Mouse (Mus musculus) ES-E14 (cell line): ENCODE measurements around the gene Tnfsf9.

ENCODE experiments used
- CHD2 ChIP-seq: IDR thresholded peaks from 2 replicates; pipeline ENCODE4 v1.6.1; 2014; ENCODE audit warnings: mild to moderate bottlenecking, low read depth, low read length, inconsistent platforms
- MAFK ChIP-seq: IDR thresholded peaks from 2 replicates; pipeline ENCODE4 v1.6.1; 2014; ENCODE audit warnings: mild to moderate bottlenecking, low read depth, low read length, inconsistent platforms; ENCODE audit not compliant: insufficient read depth
- ZC3H11A ChIP-seq: IDR thresholded peaks from 2 replicates; pipeline ENCODE4 v1.6.1; 2012; ENCODE audit warnings: low read depth, mild to moderate bottlenecking, inconsistent platforms, low read length, borderline replicate concordance
- ZNF384 ChIP-seq: IDR thresholded peaks from 2 replicates; pipeline ENCODE4 v1.6.1; 2012; ENCODE audit warnings: low read depth, low read length, inconsistent platforms

DNA sequence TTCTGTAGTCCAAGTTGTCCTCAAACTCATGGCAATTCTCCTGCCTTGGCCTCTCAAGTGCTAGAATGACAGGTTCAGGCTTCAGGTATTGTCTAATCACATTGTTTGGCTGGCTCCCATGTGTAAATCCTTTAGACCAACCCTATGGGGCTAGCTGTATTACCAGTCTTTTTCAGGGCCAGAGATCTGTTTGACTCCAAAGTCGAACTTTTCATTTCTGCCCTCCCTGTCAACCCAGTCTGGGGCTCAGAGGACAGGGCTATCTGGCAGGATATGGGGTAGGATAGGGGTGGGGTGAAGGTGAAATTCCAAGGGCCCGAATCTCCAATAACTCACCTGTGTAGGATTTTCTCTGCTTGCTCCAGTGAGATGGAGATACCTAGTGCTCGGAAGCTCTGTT, 48.9 kb upstream of the Tnfsf9 start:
- no peak for TF ChIP-seq MAFK
- TF ChIP-seq CHD2: no peak
- no peak for TF ChIP-seq ZNF384
- TF ChIP-seq ZC3H11A: no peak
